Mouse (Mus musculus): ENCODE results near the gene Nefh. TPM values are rescaled to one million over a fixed set of nuclear protein-coding genes. Genes with fewer than 3 reads are reported as not detected.
A peak's percentile ranks its signal among the peaks of the same experiment; 100 is the strongest.

Nefh gene
- total and polyA plus RNA-seq, 2 experiments from 2014 or later: 21.7 to 46.6 TPM

- Histone ChIP-seq H3K9me3 (ENCODE audit: low read length) (no peaks in the 10 kb centered on the region), H3K27me3 (ENCODE audit: insufficient read depth, low read length) (no peaks in the 10 kb centered on the region), H3K4me2 (ENCODE audit: low read depth, low read length) (no peak overlapping the region), H3K4me1 (ENCODE audit: insufficient read depth, low read length) (no peaks in the 10 kb centered on the region), H3K4me3 (ENCODE audit: low read length) (no peak overlapping the region), H3K9ac (replicated peaks; ENCODE audit: low read length) (no peak overlapping the region), H3K27ac (no peak overlapping the region), H3K36me3 (ENCODE audit: insufficient read depth, low read length) (no peaks in the 10 kb centered on the region)
- ATAC-seq (no peak), DNase-seq (ENCODE audit: low spot score) (no peak)
- 82% methylated on average over 11 of the region's 11 CpGs for WGBS
- no peak for TF ChIP-seq CTCF (IDR thresholded peaks at IDR 0.05; ENCODE audit: low read depth)
These were observed 26.7 kb upstream of the Nefh start for GRCm38 (mm10) chr11:4974376-4975122.

GRCm38 (mm10) chr11:4973871-4974256 is 26.0 kb upstream of the Nefh start:
- WGBS: 81% methylated on average over 2 of the region's 2 CpGs

GRCm38 (mm10) chr11:4972967-4973870 is 25.4 kb upstream of the Nefh start:
- H3K9ac ChIP-seq (replicated peaks; ENCODE audit: low read length): no peak overlapping the region
- peak; percentile 93 for TF ChIP-seq CTCF (IDR thresholded peaks at IDR 0.05; ENCODE audit: low read depth)
- no peak overlapping the region for H3K4me2 ChIP-seq (ENCODE audit: low read depth, low read length)
- no peaks in the 10 kb centered on the region for H3K9me3 ChIP-seq (ENCODE audit: low read length)
- no peak overlapping the region for H3K27ac ChIP-seq
- no peak overlapping the region for H3K4me3 ChIP-seq (ENCODE audit: low read length)
- no peaks in the 10 kb centered on the region for H3K27me3 ChIP-seq (ENCODE audit: insufficient read depth, low read length)
- peak; percentile 84 for DNase-seq (ENCODE audit: low spot score)
- 46% methylated on average over 13 of the region's 13 CpGs for WGBS
- ATAC-seq: peak; percentile 63
- H3K4me1 ChIP-seq (ENCODE audit: insufficient read depth, low read length): no peaks in the 10 kb centered on the region
- H3K36me3 ChIP-seq (ENCODE audit: insufficient read depth, low read length): no peaks in the 10 kb centered on the region

More at GRCm38 (mm10) chr11:4973871-4974256, 26.0 kb upstream of the Nefh start:
- Histone ChIP-seq H3K4me2 (ENCODE audit: low read depth, low read length) (no peak overlapping the region), H3K9me3 (ENCODE audit: low read length) (no peaks in the 10 kb centered on the region), H3K27ac (no peak overlapping the region), H3K4me3 (ENCODE audit: low read length) (no peak overlapping the region), H3K36me3 (ENCODE audit: insufficient read depth, low read length) (no peaks in the 10 kb centered on the region), H3K27me3 (ENCODE audit: insufficient read depth, low read length) (no peaks in the 10 kb centered on the region), H3K4me1 (ENCODE audit: insufficient read depth, low read length) (no peaks in the 10 kb centered on the region), H3K9ac (replicated peaks; ENCODE audit: low read length) (no peak overlapping the region)
- DNase-seq (ENCODE audit: low spot score) (no peak), ATAC-seq (no peak)
- TF ChIP-seq CTCF (IDR thresholded peaks at IDR 0.05; ENCODE audit: low read depth): no peak

- no peak for TF ChIP-seq CTCF (IDR thresholded peaks at IDR 0.05; ENCODE audit: low read depth)
- Histone ChIP-seq H3K27ac (no peak overlapping the region; the same call in 1 of the 2 replicates), H3K4me1 (ENCODE audit: insufficient read depth, low read length) (no peaks in the 10 kb centered on the region), H3K36me3 (ENCODE audit: insufficient read depth, low read length) (no peaks in the 10 kb centered on the region), H3K27me3 (ENCODE audit: insufficient read depth, low read length) (no peaks in the 10 kb centered on the region), H3K4me3 (ENCODE audit: low read length) (no peak overlapping the region), H3K9ac (replicated peaks; ENCODE audit: low read length) (no peak overlapping the region), H3K4me2 (ENCODE audit: low read depth, low read length) (no peak overlapping the region), H3K9me3 (ENCODE audit: low read length) (no peaks in the 10 kb centered on the region)
- no peak for ATAC-seq
- 53% methylated on average over 10 of the region's 10 CpGs for WGBS
- DNase-seq (ENCODE audit: low spot score): peak; percentile 27
These were observed 20.5 kb upstream of the Nefh start for GRCm38 (mm10) chr11:4968376-4968775.

- no peak overlapping the region for H3K4me3 ChIP-seq (ENCODE audit: low read length)
- no peak for TF ChIP-seq CTCF (IDR thresholded peaks at IDR 0.05; ENCODE audit: low read depth)
- no peak overlapping the region for H3K27ac ChIP-seq
- no peaks in the 10 kb centered on the region for H3K9me3 ChIP-seq (ENCODE audit: low read length)
- no peak overlapping the region for H3K4me2 ChIP-seq (ENCODE audit: low read depth, low read length)
- WGBS: 70% methylated on average over 2 of the region's 2 CpGs
- H3K27me3 ChIP-seq (ENCODE audit: insufficient read depth, low read length): no peaks in the 10 kb centered on the region
- no peaks in the 10 kb centered on the region for H3K36me3 ChIP-seq (ENCODE audit: insufficient read depth, low read length)
- H3K9ac ChIP-seq (replicated peaks; ENCODE audit: low read length): no peak overlapping the region
- ATAC-seq (no peak), DNase-seq (ENCODE audit: low spot score) (no peak)
- H3K4me1 ChIP-seq (ENCODE audit: insufficient read depth, low read length): no peaks in the 10 kb centered on the region
These were observed 19.7 kb upstream of the Nefh start for GRCm38 (mm10) chr11:4967549-4967948.

GRCm38 (mm10) chr11:4966888-4967287 is 19.0 kb upstream of the Nefh start:
- Histone ChIP-seq H3K4me2 (ENCODE audit: low read depth, low read length) (no peak overlapping the region), H3K9ac (replicated peaks; ENCODE audit: low read length) (no peak overlapping the region), H3K4me1 (ENCODE audit: insufficient read depth, low read length) (no peaks in the 10 kb centered on the region), H3K9me3 (ENCODE audit: low read length) (no peaks in the 10 kb centered on the region), H3K4me3 (ENCODE audit: low read length) (no peak overlapping the region), H3K27me3 (ENCODE audit: insufficient read depth, low read length) (no peaks in the 10 kb centered on the region), H3K27ac (no peak overlapping the region), H3K36me3 (ENCODE audit: insufficient read depth, low read length) (no peaks in the 10 kb centered on the region)
- WGBS: 63% methylated on average over 5 of the region's 5 CpGs
- no peak for TF ChIP-seq CTCF (IDR thresholded peaks at IDR 0.05; ENCODE audit: low read depth)
- no peak for DNase-seq (ENCODE audit: low spot score)
- no peak for ATAC-seq

Measured in hindbrain, postnatal 0 days (tissue).